Mouse (Mus musculus) lung, embryonic 15.5 days (tissue): ENCODE measurements around the gene Bhlhe40. TPM values are rescaled to one million over a fixed set of nuclear protein-coding genes. Genes with fewer than 3 reads are reported as not detected.

Experiments
- ATAC-seq: fragments of 200-750 bp; cut with Nextera tagmentation; 2 replicates; pipeline ENCODE4 v1.8.0; 2017; ENCODE audit warnings: moderate number of reproducible peaks, borderline replicate concordance; ENCODE audit not compliant: low FRiP score, low TSS enrichment; ENCODE audit errors: extremely low read depth
- H3K27ac ChIP-seq: fragments of 300-500 bp; sonication (generic); 2 replicates; pipeline ENCODE4 v1.5.1; 2015; ENCODE audit warnings: moderate library complexity, mild to moderate bottlenecking, inconsistent platforms
- H3K27me3 ChIP-seq: fragments of 300-500 bp; sonication (generic); 2 replicates; pipeline ENCODE4 v1.6.1; 2015; ENCODE audit warnings: inconsistent platforms
- H3K36me3 ChIP-seq: fragments of 300-500 bp; sonication (generic); 2 replicates; pipeline ENCODE4 v1.6.1; 2015; ENCODE audit warnings: inconsistent platforms
- H3K4me1 ChIP-seq: fragments of 300-500 bp; sonication (generic); 2 replicates; pipeline ENCODE4 v1.6.1; 2015; ENCODE audit warnings: inconsistent platforms
- H3K4me2 ChIP-seq: fragments of 300-500 bp; sonication (generic); 2 replicates; pipeline ENCODE4 v1.6.1; 2015; ENCODE audit warnings: inconsistent platforms, mild to moderate bottlenecking, moderate library complexity
- H3K4me3 ChIP-seq: fragments of 300-500 bp; sonication (generic); 2 replicates; pipeline ENCODE4 v1.5.1; 2015; ENCODE audit warnings: mild to moderate bottlenecking, inconsistent platforms
- H3K9ac ChIP-seq: fragments of 300-500 bp; sonication (generic); 2 replicates; pipeline ENCODE4 v1.6.1; 2015; ENCODE audit warnings: inconsistent platforms
- H3K9me3 ChIP-seq: fragments of 300-500 bp; sonication (generic); 2 replicates; pipeline ENCODE4 v1.6.1; 2016; ENCODE audit warnings: inconsistent platforms
- WGBS: fragments of 180-500 bp; shearing (Covaris S2); methylation state at CpG from one replicate; pipeline ENCODE4 v1.1.7; 2015; 5-methylcytosine and 5-hydroxymethylcytosine counted together
- polyA plus RNA-seq: library from polyadenylated mRNA; unstranded; fragments of >200 nt; fragmentation: Nextera tagmentation; extraction: Ambion mirVana; gene quantifications from 2 replicates; pipeline ENCODE4 v1.2.1, GENCODE M21; 2015

The Bhlhe40 gene
- polyA plus RNA-seq: 13.7 and 15.2 TPM in 2 replicates

- Histone ChIP-seq H3K9ac (peak within 1 kb of the TSS; percentile 43), H3K4me1 (peaks cover 21% of the 10 kb centered on the region), H3K9me3 (no peaks in the 10 kb centered on the region), H3K27ac (peak within 1 kb of the TSS; percentile 97), H3K4me3 (peak within 1 kb of the TSS; percentile 44), H3K36me3 (peaks cover 9% of the 10 kb centered on the region; the same call in 1 of the 2 replicates), H3K4me2 (peak within 1 kb of the TSS; percentile 80), H3K27me3 (no peaks in the 10 kb centered on the region)
- under 1% methylated on average over 28 of the region's 43 CpGs for WGBS
- ATAC-seq: peak; percentile 89
Observed at GRCm38 (mm10) chr6:108660206-108660877, at the start of gene Bhlhe40. Gene Bhlhe40 (plus strand): TSS chr6:108660629.

GRCm38 (mm10) chr6:108611663-108612062, 48.8 kb upstream of the Bhlhe40 start:
- Histone ChIP-seq H3K4me2 (no peak overlapping the region), H3K9me3 (no peaks in the 10 kb centered on the region), H3K4me3 (no peak overlapping the region), H3K4me1 (peaks cover 4% of the 10 kb centered on the region; the same call in 1 of the 2 replicates), H3K27ac (no peak overlapping the region), H3K27me3 (no peaks in the 10 kb centered on the region), H3K36me3 (no peaks in the 10 kb centered on the region), H3K9ac (no peak overlapping the region)
- no peak for ATAC-seq
- 41% methylated on average over 3 of the region's 3 CpGs for WGBS

- Histone ChIP-seq H3K9ac (no peak overlapping the region), H3K27ac (no peak overlapping the region), H3K27me3 (no peaks in the 10 kb centered on the region), H3K36me3 (no peaks in the 10 kb centered on the region), H3K4me1 (no peaks in the 10 kb centered on the region), H3K4me2 (no peak overlapping the region), H3K4me3 (no peak overlapping the region), H3K9me3 (no peaks in the 10 kb centered on the region)
- no peak for ATAC-seq
- 80% methylated on average over 10 of the region's 10 CpGs for WGBS
Observed at GRCm38 (mm10) chr6:108618025-108618424, 42.4 kb upstream of the Bhlhe40 start.

GRCm38 (mm10) chr6:108623028-108623565, 37.3 kb upstream of the Bhlhe40 start:
- ATAC-seq: no peak
- no peaks in the 10 kb centered on the region for H3K4me1 ChIP-seq
- H3K27me3 ChIP-seq: no peaks in the 10 kb centered on the region
- H3K4me2 ChIP-seq: no peak overlapping the region
- H3K9ac ChIP-seq: no peak overlapping the region
- WGBS: 84% methylated on average over 4 of the region's 4 CpGs
- H3K4me3 ChIP-seq: no peak overlapping the region
- no peaks in the 10 kb centered on the region for H3K36me3 ChIP-seq
- H3K27ac ChIP-seq: no peak overlapping the region
- H3K9me3 ChIP-seq: no peaks in the 10 kb centered on the region

GRCm38 (mm10) chr6:108624915-108625314, 35.5 kb upstream of the Bhlhe40 start:
- H3K4me2 ChIP-seq: no peak overlapping the region
- no peak for ATAC-seq
- no peak overlapping the region for H3K9ac ChIP-seq
- H3K27me3 ChIP-seq: no peaks in the 10 kb centered on the region
- H3K4me3 ChIP-seq: no peak overlapping the region
- H3K9me3 ChIP-seq: no peaks in the 10 kb centered on the region
- no peak overlapping the region for H3K27ac ChIP-seq
- WGBS: 86% methylated on average over 4 of the region's 4 CpGs
- no peaks in the 10 kb centered on the region for H3K4me1 ChIP-seq
- no peaks in the 10 kb centered on the region for H3K36me3 ChIP-seq

GRCm38 (mm10) chr6:108630701-108631100, 29.7 kb upstream of the Bhlhe40 start:
- Histone ChIP-seq H3K9ac (no peak overlapping the region), H3K4me3 (no peak overlapping the region), H3K4me2 (no peak overlapping the region), H3K4me1 (no peaks in the 10 kb centered on the region), H3K27ac (no peak overlapping the region), H3K9me3 (no peaks in the 10 kb centered on the region), H3K27me3 (no peaks in the 10 kb centered on the region), H3K36me3 (no peaks in the 10 kb centered on the region)
- no peak for ATAC-seq

- peak; percentile 74; the same call in 1 of the 2 replicates for ATAC-seq
- 61% methylated on average over 6 of the region's 6 CpGs for WGBS
- peak overlapping the region; percentile 49; the same call in 1 of the 2 replicates for H3K27ac ChIP-seq
- no peaks in the 10 kb centered on the region for H3K9me3 ChIP-seq
- H3K4me1 ChIP-seq: no peaks in the 10 kb centered on the region
- no peak overlapping the region for H3K4me2 ChIP-seq
- no peaks in the 10 kb centered on the region for H3K36me3 ChIP-seq
- H3K4me3 ChIP-seq: no peak overlapping the region
- no peak overlapping the region for H3K9ac ChIP-seq
- H3K27me3 ChIP-seq: no peaks in the 10 kb centered on the region
Observed at GRCm38 (mm10) chr6:108638157-108638833, 22.1 kb upstream of the Bhlhe40 start.

- Histone ChIP-seq H3K4me2 (no peak overlapping the region), H3K4me1 (no peaks in the 10 kb centered on the region), H3K9me3 (no peaks in the 10 kb centered on the region), H3K27me3 (no peaks in the 10 kb centered on the region), H3K9ac (no peak overlapping the region), H3K4me3 (no peak overlapping the region), H3K36me3 (no peaks in the 10 kb centered on the region), H3K27ac (no peak overlapping the region)
- 66% methylated on average over 7 of the region's 7 CpGs for WGBS
- ATAC-seq: no peak
Observed at GRCm38 (mm10) chr6:108642020-108642419, 18.4 kb upstream of the Bhlhe40 start.

- no peak for ATAC-seq
- H3K27me3 ChIP-seq: no peaks in the 10 kb centered on the region
- H3K36me3 ChIP-seq: no peaks in the 10 kb centered on the region
- no peak overlapping the region for H3K4me3 ChIP-seq
- no peak overlapping the region for H3K4me2 ChIP-seq
- no peak overlapping the region for H3K9ac ChIP-seq
- no peaks in the 10 kb centered on the region for H3K9me3 ChIP-seq
- 68% methylated on average over 6 of the region's 6 CpGs for WGBS
- H3K27ac ChIP-seq: no peak overlapping the region
- H3K4me1 ChIP-seq: no peaks in the 10 kb centered on the region
Observed at GRCm38 (mm10) chr6:108643035-108643434, 17.4 kb upstream of the Bhlhe40 start.

- ATAC-seq: no peak
- H3K27me3 ChIP-seq: no peaks in the 10 kb centered on the region
- no peak overlapping the region for H3K4me3 ChIP-seq
- no peak overlapping the region for H3K9ac ChIP-seq
- WGBS: 66% methylated on average over 5 of the region's 5 CpGs
- no peaks in the 10 kb centered on the region for H3K36me3 ChIP-seq
- no peaks in the 10 kb centered on the region for H3K9me3 ChIP-seq
- H3K4me2 ChIP-seq: no peak overlapping the region
- H3K27ac ChIP-seq: no peak overlapping the region
- H3K4me1 ChIP-seq: no peaks in the 10 kb centered on the region
Observed at GRCm38 (mm10) chr6:108644311-108644710, 16.1 kb upstream of the Bhlhe40 start.

- Histone ChIP-seq H3K4me1 (no peaks in the 10 kb centered on the region), H3K9ac (no peak overlapping the region), H3K4me3 (no peak overlapping the region), H3K36me3 (no peaks in the 10 kb centered on the region), H3K9me3 (no peaks in the 10 kb centered on the region), H3K4me2 (no peak overlapping the region), H3K27me3 (no peaks in the 10 kb centered on the region), H3K27ac (no peak overlapping the region)
- 47% methylated on average over 3 of the region's 3 CpGs for WGBS
- ATAC-seq: no peak
Observed at GRCm38 (mm10) chr6:108647094-108647493, 13.3 kb upstream of the Bhlhe40 start.

- Histone ChIP-seq H3K27me3 (no peaks in the 10 kb centered on the region), H3K4me3 (no peak overlapping the region), H3K4me2 (no peak overlapping the region), H3K4me1 (no peaks in the 10 kb centered on the region), H3K36me3 (no peaks in the 10 kb centered on the region), H3K27ac (no peak overlapping the region), H3K9me3 (no peaks in the 10 kb centered on the region), H3K9ac (no peak overlapping the region)
- no peak for ATAC-seq
- 72% methylated on average over 6 of the region's 6 CpGs for WGBS
Observed at GRCm38 (mm10) chr6:108648072-108648471, 12.4 kb upstream of the Bhlhe40 start.
